Mouse (Mus musculus): ENCODE results near the gene Tom1l1.

DNA sequence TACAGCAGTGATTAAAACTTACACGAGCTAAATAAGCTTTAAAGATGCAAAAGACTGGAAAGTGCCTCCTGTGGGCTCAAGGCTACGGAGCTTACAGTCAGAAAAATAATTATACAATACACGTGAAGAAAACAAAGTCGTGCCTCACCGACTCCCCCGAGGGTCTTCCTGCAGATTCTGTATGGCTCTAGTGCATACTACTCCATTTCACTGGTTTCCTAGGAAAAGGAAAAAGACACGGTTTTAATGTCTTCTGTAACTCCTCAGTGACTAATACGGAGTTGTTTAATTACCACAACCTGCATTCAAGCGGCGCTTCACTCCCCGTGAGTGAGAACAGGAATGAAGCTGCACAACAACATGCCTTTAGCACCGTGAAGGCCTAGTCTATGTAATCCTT is 66.1 kb downstream of the Tom1l1 start:
- TF ChIP-seq CTCF (IDR thresholded peaks at IDR 0.05; ENCODE audit: control insufficient read depth, insufficient read depth, low read length), result no peak
- TF ChIP-seq POLR2A (IDR thresholded peaks at IDR 0.05; ENCODE audit: borderline replicate concordance, control insufficient read depth, low read depth, low read length), result no peak

Data from bone marrow, adult 2 months (tissue).